Mouse (Mus musculus) layer of hippocampus, adult 2 months (tissue): ENCODE measurements at regions not wholly inside any gene's neighbourhood (a gene's known extent, or its start where the extent isn't known, plus 50 kb on each side); places are given as distances from the start of the nearest gene placed in this dataset.

ENCODE experiments used
- DNase-seq, 2 experiments: peaks; one replicate each; pipeline ENCODE4 v3.0.0; 2022; ENCODE audit warnings: low spot score in 2 of 2
- H3K27ac ChIP-seq: fragments of 200-600 bp; 2 replicates; pipeline ENCODE4 v1.8.1; 2022
- H3K4me3 ChIP-seq: fragments of 200-600 bp; 2 replicates; pipeline ENCODE4 v1.8.1; 2022; ENCODE audit warnings: mild to moderate bottlenecking
- CTCF ChIP-seq: fragments of 200-600 bp; conservative IDR thresholded peaks from 2 replicates; pipeline ENCODE4 v1.8.1; 2022; ENCODE audit warnings: antibody characterized with exemption, mild to moderate bottlenecking, moderate library complexity

DNA sequence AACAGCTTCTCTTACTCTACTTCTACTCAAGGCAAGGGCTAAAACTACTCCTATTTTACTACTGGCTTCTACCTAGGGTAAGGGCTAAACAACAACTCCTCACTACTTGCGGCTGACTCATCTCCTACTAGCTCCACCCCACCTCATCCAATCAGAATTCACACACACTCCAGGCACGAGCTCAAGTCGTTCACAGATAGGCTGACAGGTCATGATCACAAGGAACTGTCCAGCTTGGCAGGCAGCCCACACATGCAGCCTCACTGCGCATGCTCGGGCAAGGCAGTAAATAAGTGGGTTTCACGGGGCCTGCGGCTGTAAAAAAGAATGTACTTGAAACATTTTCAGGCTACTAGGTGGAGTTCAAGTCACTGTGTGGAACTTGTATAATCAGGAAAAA lies 197.6 kb downstream of the Ccdc50 start:
- no peak for TF ChIP-seq CTCF
- H3K27ac ChIP-seq: no peak overlapping the region
- no peak overlapping the region for H3K4me3 ChIP-seq
- no peak for DNase-seq

GRCm38 (mm10) chr16:27609366-27609765 lies 220.7 kb downstream of the Ccdc50 start:
- Histone ChIP-seq H3K27ac (no peak overlapping the region), H3K4me3 (no peak overlapping the region)
- TF ChIP-seq CTCF: no peak
- no peak for DNase-seq

DNA sequence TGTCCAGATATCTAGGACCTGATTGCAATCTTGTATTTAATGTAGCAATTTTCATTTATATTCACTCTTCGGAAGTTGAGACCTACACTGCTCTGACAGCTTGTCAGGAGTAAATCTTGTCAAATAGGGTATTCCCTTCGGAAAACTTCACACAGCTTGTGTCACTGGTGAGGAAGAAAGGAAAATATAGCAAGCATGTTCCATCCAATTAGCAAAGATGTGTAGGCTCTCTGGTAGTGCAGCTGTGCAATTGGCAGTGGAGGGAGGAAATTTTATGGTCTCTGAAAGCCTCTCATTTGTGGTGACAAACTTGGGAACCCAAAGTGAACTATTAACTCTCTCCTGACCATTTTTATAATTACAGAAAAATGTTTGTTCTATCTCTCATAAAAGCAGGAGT lies 252.6 kb downstream of the Ccdc50 start:
- H3K27ac ChIP-seq: no peak overlapping the region
- no peak for TF ChIP-seq CTCF
- no peak overlapping the region for H3K4me3 ChIP-seq
- DNase-seq: no peak

DNA sequence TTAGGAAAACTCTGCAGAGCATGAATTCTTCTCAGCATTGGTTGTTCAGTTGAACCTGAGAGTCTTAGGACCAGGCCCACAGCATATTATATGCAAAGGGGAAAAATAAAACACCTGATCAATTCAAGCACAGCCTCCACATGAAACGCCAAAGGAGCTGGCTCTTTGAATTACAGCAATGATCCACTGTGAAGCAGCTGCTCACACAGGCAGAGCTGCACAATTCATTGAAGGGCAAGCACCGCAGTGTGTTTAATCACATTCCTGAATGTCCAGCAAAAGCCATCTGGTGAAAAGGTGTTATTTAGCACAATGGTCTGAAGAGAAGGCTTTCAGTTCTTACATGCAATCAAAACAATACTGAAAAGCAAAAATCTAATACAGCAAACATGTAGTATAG lies 289.6 kb downstream of the Ccdc50 start:
- no peak for DNase-seq
- no peak overlapping the region for H3K4me3 ChIP-seq
- TF ChIP-seq CTCF: no peak
- H3K27ac ChIP-seq: no peak overlapping the region

GRCm38 (mm10) chr16:27682926-27683325 lies 294.3 kb downstream of the Ccdc50 start:
- TF ChIP-seq CTCF: no peak
- Histone ChIP-seq H3K4me3 (no peak overlapping the region), H3K27ac (no peak overlapping the region)
- DNase-seq: peak in 1 of 2 experiments; percentile 3

- Histone ChIP-seq H3K27ac (no peak overlapping the region), H3K4me3 (no peak overlapping the region)
- no peak for TF ChIP-seq CTCF
- no peak for DNase-seq
Measured at GRCm38 (mm10) chr16:27683826-27684225, 295.2 kb downstream of the Ccdc50 start.

GRCm38 (mm10) chr16:27709946-27710345 lies 321.3 kb downstream of the Ccdc50 start:
- no peak overlapping the region for H3K4me3 ChIP-seq
- no peak for DNase-seq
- no peak for TF ChIP-seq CTCF
- no peak overlapping the region for H3K27ac ChIP-seq

- TF ChIP-seq CTCF: no peak
- no peak overlapping the region for H3K4me3 ChIP-seq
- H3K27ac ChIP-seq: no peak overlapping the region
- no peak for DNase-seq
Measured at GRCm38 (mm10) chr16:27723445-27723844, 334.8 kb downstream of the Ccdc50 start.
